ENCODE assay signal across 25 mouse cellular contexts in genomic region chr15:95810357-95810761, GRCm38 (mm10). TPM values are rescaled to one million over a fixed set of nuclear protein-coding genes. Genes with fewer than 3 reads are reported as not detected.
DNase-seq lines count a peak whose midpoint lies in the region; ATAC-seq and TF ChIP-seq lines count a peak whose summit lies in the region.
"Had no signal": no experiment of that assay in that cellular context is flagged by ENCODE, and none has a peak within 500 bp of the region (broad histone marks: within the 10 kb centered on the region; RNA-seq: fewer than 3 reads in every experiment).

No protein-coding gene starts in this region.

- WGBS in lung, embryonic 14.5 days, result 68% methylated on average over 4 of the region's 4 CpGs

- H3K9me3 ChIP-seq in lung, embryonic 14.5 days (ENCODE audit: low read depth, low read length), result no peaks in the 10 kb centered on the region
- H3K9me3 ChIP-seq: heart, embryonic 12.5 days; limb, embryonic 13.5 days; liver, embryonic 15.5 days; midbrain, embryonic 13.5 days had no signal

- peaks cover 13% of the 10 kb centered on the region; the same call in 1 of the 2 replicates for H3K36me3 ChIP-seq in lung, embryonic 14.5 days (ENCODE audit: insufficient read depth)

- peak overlapping the region; percentile 0; the same call in 1 of the 2 replicates for H3K27ac ChIP-seq in gastrocnemius, adult 2 months
- no peak overlapping the region; the same call in 1 of the 2 replicates for H3K27ac ChIP-seq in lung, embryonic 14.5 days (ENCODE audit: low read depth)
- H3K27ac ChIP-seq: embryonic facial prominence, embryonic 13.5 days; hindbrain, postnatal 0 days; limb, embryonic 13.5 days; liver, embryonic 15.5 days; midbrain, embryonic 13.5 days had no signal

- no peaks in the 10 kb centered on the region for H3K4me1 ChIP-seq in lung, embryonic 14.5 days (ENCODE audit: insufficient read depth)
- H3K4me1 ChIP-seq: midbrain, embryonic 13.5 days had no signal

- POLR2A ChIA-PET in Patski (lab: Charles Lee), result interaction anchor here (1.1 kb wide), 1 partner anchor 20 kb away, joined by 6 read pairs; the partner anchor contains the start of gene Ano6

- TF ChIP-seq CTCF in gastrocnemius, adult 2 months (IDR thresholded peaks at IDR 0.05), result no peak
- TF ChIP-seq CTCF in Patski (IDR thresholded peaks at IDR 0.05), result no peak
- TF ChIP-seq CTCF in lung, embryonic 14.5 days (IDR thresholded peaks at IDR 0.05; ENCODE audit: low read depth), result no peak

- no peak overlapping the region for H3K4me3 ChIP-seq in gastrocnemius, adult 2 months
- H3K4me3 ChIP-seq in lung, embryonic 14.5 days (ENCODE audit: low read depth, low read length), result no peak overlapping the region
- H3K4me3 ChIP-seq: embryonic facial prominence, embryonic 13.5 days; erythroblast, embryonic 14.5 days; heart, embryonic 12.5 days; limb, embryonic 13.5 days; liver, embryonic 15.5 days; midbrain, embryonic 13.5 days had no signal

- intact Hi-C loops in gastrocnemius, adult 2 months (cut with DNase I), result no loop called here
- intact Hi-C loops in left cerebral cortex, postnatal 25 days (cut with DNase I), result no loop called here

- no peak overlapping the region for H3K9ac ChIP-seq in lung, embryonic 14.5 days
- H3K9ac ChIP-seq: embryonic facial prominence, embryonic 13.5 days; heart, embryonic 12.5 days; limb, embryonic 13.5 days; liver, embryonic 15.5 days; midbrain, embryonic 13.5 days had no signal

- no peaks in the 10 kb centered on the region for H3K27me3 ChIP-seq in Patski
- no peaks in the 10 kb centered on the region for H3K27me3 ChIP-seq in lung, embryonic 14.5 days (ENCODE audit: insufficient read depth, low read length)
- H3K27me3 ChIP-seq: embryonic facial prominence, embryonic 13.5 days; heart, embryonic 12.5 days; limb, embryonic 13.5 days; liver, embryonic 15.5 days; midbrain, embryonic 13.5 days had no signal

- in situ Hi-C loops in Patski (cut with MboI; ENCODE audit: low pct_unique_long_range_greater_than_20kb), result no loop called here

- CTCF ChIA-PET in Patski (lab: Charles Lee), result no interaction called here

- H3K4me2 ChIP-seq in lung, embryonic 14.5 days, result no peak overlapping the region
- H3K4me2 ChIP-seq: embryonic facial prominence, embryonic 13.5 days; heart, embryonic 12.5 days; limb, embryonic 13.5 days; liver, embryonic 15.5 days; midbrain, embryonic 13.5 days had no signal

- peak; percentile 68 for ATAC-seq in Patski
- peak; percentile 45; the same call in 1 of the 2 replicates for ATAC-seq in lung, embryonic 14.5 days (ENCODE audit: insufficient read depth)
- ATAC-seq: forebrain, embryonic 14.5 days; hindbrain, postnatal 0 days; intestine, embryonic 16.5 days; midbrain, embryonic 13.5 days had no signal

- no peak for DNase-seq in gastrocnemius, adult 2 months
- no peak for DNase-seq in gastrocnemius, adult 8-10 months (ENCODE audit: low spot score in 2 of 2)
- DNase-seq in Patski (ENCODE audit: low read depth, low spot score), result no peak
- DNase-seq in lung, embryonic 14.5 days, result peak; percentile 48
- DNase-seq in lung, postnatal 25 days (ENCODE audit: low spot score), result peak; percentile 76
- no peak for DNase-seq in thymus, postnatal 14 days
- DNase-seq in left cerebral cortex, postnatal 25 days (ENCODE audit: low spot score in 2 of 2), result no peak
- no peak for DNase-seq in layer of hippocampus, postnatal 10 days (ENCODE audit: low spot score in 2 of 2)
- DNase-seq: adrenal gland, postnatal 36 days; cerebellum, adult 11 months; cerebellum, postnatal 10 days; gastrocnemius, postnatal 10 days; heart, postnatal 10 days; kidney, adult 9 months; kidney, postnatal 36 days; right cerebral cortex, postnatal 25 days had no signal

RNA-seq across cellular contexts. Expression of gene Ano6, which starts 19.7 kb away (rescaled TPM):
- 10 to 100 TPM; 48.6 to 51.2 TPM for total RNA-seq in gastrocnemius, adult 2 months (2021)
- total RNA-seq in gastrocnemius, adult 8-10 months (2022), result 10 to 100 TPM; 35.0 to 44.7 (median 40.1) TPM
- polyA plus RNA-seq in Patski (2021), result 184 TPM
- 54.7 and 57.5 TPM in 2 replicates for polyA plus RNA-seq in lung, embryonic 14.5 days (2014; fragmentation: Nextera tagmentation; extraction: Ambion mirVana)
- 10 to 100 TPM; 21.1 to 22.2 TPM for total RNA-seq in left cerebral cortex, postnatal 25 days (2021)
- total RNA-seq in layer of hippocampus, postnatal 10 days (2021), result 10 to 100 TPM; 26.7 to 27.7 TPM

Comparison
In these comparisons a context has a peak if more than half of its experiments do, and no peak if none do; other contexts are left out.
1. DNase-seq: peak in lung, embryonic 14.5 days (single experiment) and lung, postnatal 25 days (single experiment); none in gastrocnemius, adult 2 months (single experiment), gastrocnemius, adult 8-10 months (0 of 2), Patski (single experiment), thymus, postnatal 14 days (single experiment), left cerebral cortex, postnatal 25 days (0 of 2) and layer of hippocampus, postnatal 10 days (0 of 2).